Mouse (Mus musculus): Measurements from ENCODE around the gene Elk4. TPM values are rescaled to one million over a fixed set of nuclear protein-coding genes. Genes with fewer than 3 reads are reported as not detected.
A peak's percentile ranks its signal among the peaks of the same experiment; 100 is the strongest.

The Elk4 gene
- polyA plus RNA-seq, 1 experiment from 2014 or later = 23.0 TPM

- H3K4me2 ChIP-seq (replicated peaks) = no peak overlapping the region
- WGBS = 71% methylated on average over 3 of the region's 3 CpGs
Observed at GRCm38 (mm10) chr1:132054387-132054786, 47.0 kb downstream of the Elk4 start.

DNA sequence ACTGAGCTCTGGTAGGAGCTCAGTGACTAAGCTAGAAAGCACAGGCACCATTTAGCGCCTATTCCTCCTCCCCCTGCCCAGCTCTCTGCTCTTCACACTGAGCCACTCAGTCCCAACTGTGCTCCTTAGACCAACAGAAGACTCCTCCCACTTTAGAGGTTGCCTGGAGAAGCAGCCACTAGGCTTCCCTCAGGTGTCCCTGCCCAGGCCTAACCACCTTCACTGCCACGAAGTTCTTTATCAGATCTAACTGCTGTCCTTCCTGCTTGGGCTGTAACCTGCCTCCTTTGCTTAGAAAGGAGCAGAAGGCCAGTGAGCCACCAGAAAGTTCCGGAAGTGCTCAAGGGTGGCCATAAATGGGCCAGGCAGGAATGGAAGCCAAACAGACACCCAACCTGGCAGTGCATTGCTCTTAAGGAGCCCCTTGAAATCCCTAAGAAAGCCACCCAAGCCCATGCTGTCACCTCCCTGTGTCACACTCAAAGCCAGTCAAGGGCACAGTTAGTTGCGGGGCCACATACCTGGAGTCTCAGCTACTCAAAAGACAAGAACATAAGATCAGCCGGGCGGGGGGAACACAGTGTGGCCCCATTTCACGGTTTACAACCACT, 47.8 kb downstream of the Elk4 start:
- H3K9ac ChIP-seq = no peak overlapping the region
- H3K4me1 ChIP-seq = no peaks in the 10 kb centered on the region
- no peak for ATAC-seq (ENCODE audit: insufficient number of reproducible peaks, low FRiP score, low TSS enrichment, low read depth)
- H3K36me3 ChIP-seq = no peaks in the 10 kb centered on the region
- H3K9me3 ChIP-seq (replicated peaks) = no peaks in the 10 kb centered on the region
- H3K4me2 ChIP-seq (replicated peaks) = no peak overlapping the region
- H3K27ac ChIP-seq (replicated peaks) = no peak overlapping the region
- no peak overlapping the region for H3K4me3 ChIP-seq (replicated peaks)
- WGBS = 73% methylated on average over 7 of the region's 7 CpGs
- no peaks in the 10 kb centered on the region for H3K27me3 ChIP-seq

More at GRCm38 (mm10) chr1:132054387-132054786, 47.0 kb downstream of the Elk4 start:
- H3K27me3 ChIP-seq = no peaks in the 10 kb centered on the region
- H3K9me3 ChIP-seq (replicated peaks) = no peaks in the 10 kb centered on the region
- H3K9ac ChIP-seq = no peak overlapping the region
- H3K4me3 ChIP-seq (replicated peaks) = no peak overlapping the region
- no peaks in the 10 kb centered on the region for H3K36me3 ChIP-seq
- ATAC-seq (ENCODE audit: insufficient number of reproducible peaks, low FRiP score, low TSS enrichment, low read depth) = no peak
- H3K27ac ChIP-seq (replicated peaks) = no peak overlapping the region
- H3K4me1 ChIP-seq = no peaks in the 10 kb centered on the region

DNA sequence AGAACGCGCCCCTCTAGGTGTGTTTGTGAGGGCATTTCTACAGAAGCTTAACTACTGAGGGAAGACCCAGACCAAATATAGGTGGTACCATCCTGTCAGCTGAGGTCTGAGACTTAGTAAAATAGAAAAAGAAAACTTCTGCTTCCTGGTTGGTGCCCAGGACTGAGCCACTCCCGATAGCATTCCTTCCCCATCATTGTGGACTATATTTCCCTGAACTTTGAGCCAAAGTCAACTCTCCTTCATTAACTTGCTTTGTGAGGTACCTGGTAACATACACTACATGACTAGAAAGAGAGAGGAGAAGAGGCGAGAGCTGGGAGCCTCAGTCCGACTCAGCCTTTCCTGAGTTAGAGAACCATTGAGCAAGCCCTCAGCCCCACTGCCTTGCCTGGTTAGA, 51.2 kb downstream of the Elk4 start:
- Histone ChIP-seq H3K4me1 (no peaks in the 10 kb centered on the region), H3K9ac (no peak overlapping the region), H3K9me3 (replicated peaks) (no peaks in the 10 kb centered on the region), H3K4me2 (replicated peaks) (no peak overlapping the region), H3K4me3 (replicated peaks) (no peak overlapping the region), H3K27me3 (no peaks in the 10 kb centered on the region), H3K27ac (replicated peaks) (no peak overlapping the region), H3K36me3 (no peaks in the 10 kb centered on the region)
- no peak for ATAC-seq (ENCODE audit: insufficient number of reproducible peaks, low FRiP score, low TSS enrichment, low read depth)
- WGBS = 91% methylated on average over 5 of the region's 5 CpGs

- Histone ChIP-seq H3K4me1 (no peaks in the 10 kb centered on the region), H3K4me3 (replicated peaks) (no peak overlapping the region), H3K9me3 (replicated peaks) (no peaks in the 10 kb centered on the region), H3K4me2 (replicated peaks) (no peak overlapping the region), H3K36me3 (no peaks in the 10 kb centered on the region), H3K9ac (no peak overlapping the region), H3K27me3 (no peaks in the 10 kb centered on the region), H3K27ac (replicated peaks) (no peak overlapping the region)
- 68% methylated on average over 7 of the region's 7 CpGs for WGBS
- no peak for ATAC-seq (ENCODE audit: insufficient number of reproducible peaks, low FRiP score, low TSS enrichment, low read depth)
Observed at GRCm38 (mm10) chr1:132060036-132060769, 52.8 kb downstream of the Elk4 start.

GRCm38 (mm10) chr1:132061750-132062541, 54.5 kb downstream of the Elk4 start:
- H3K4me1 ChIP-seq = peaks cover 1% of the 10 kb centered on the region
- H3K4me2 ChIP-seq (replicated peaks) = no peak overlapping the region
- no peak overlapping the region for H3K4me3 ChIP-seq (replicated peaks)
- ATAC-seq (ENCODE audit: insufficient number of reproducible peaks, low FRiP score, low TSS enrichment, low read depth) = no peak
- peaks cover 13% of the 10 kb centered on the region for H3K27me3 ChIP-seq
- 71% methylated on average over 6 of the region's 6 CpGs for WGBS
- H3K9ac ChIP-seq = no peak overlapping the region
- no peak overlapping the region for H3K27ac ChIP-seq (replicated peaks)
- H3K36me3 ChIP-seq = no peaks in the 10 kb centered on the region
- H3K9me3 ChIP-seq (replicated peaks) = no peaks in the 10 kb centered on the region

GRCm38 (mm10) chr1:132063096-132063495, 55.7 kb downstream of the Elk4 start:
- H3K36me3 ChIP-seq = no peaks in the 10 kb centered on the region
- H3K4me3 ChIP-seq (replicated peaks) = no peak overlapping the region
- 82% methylated on average over 4 of the region's 4 CpGs for WGBS
- H3K9ac ChIP-seq = no peak overlapping the region
- peaks cover 23% of the 10 kb centered on the region for H3K27me3 ChIP-seq
- H3K9me3 ChIP-seq (replicated peaks) = no peaks in the 10 kb centered on the region
- peaks cover 13% of the 10 kb centered on the region for H3K4me1 ChIP-seq
- no peak overlapping the region for H3K27ac ChIP-seq (replicated peaks)
- H3K4me2 ChIP-seq (replicated peaks) = no peak overlapping the region
- no peak for ATAC-seq (ENCODE audit: insufficient number of reproducible peaks, low FRiP score, low TSS enrichment, low read depth)

DNA sequence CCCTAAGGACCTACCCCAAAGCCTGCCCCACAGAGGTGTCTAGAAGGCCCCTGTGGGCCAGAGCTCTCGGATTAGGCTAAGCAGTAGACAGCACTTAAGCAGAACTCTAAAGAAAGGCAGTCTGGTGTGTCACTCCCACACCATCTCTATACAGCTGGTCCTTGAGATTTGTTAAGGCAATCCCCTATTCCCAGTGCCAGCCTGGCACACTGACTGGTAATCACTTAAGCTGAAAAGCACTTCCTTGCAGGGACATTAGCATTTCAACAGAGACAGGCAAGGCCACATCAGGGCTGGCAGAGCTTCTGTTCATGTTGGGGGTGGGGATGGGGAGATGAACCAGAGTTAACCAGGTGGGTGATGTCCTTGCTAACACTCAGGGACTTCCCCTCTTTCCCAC, 57.6 kb downstream of the Elk4 start:
- no peak for ATAC-seq (ENCODE audit: insufficient number of reproducible peaks, low FRiP score, low TSS enrichment, low read depth)
- no peak overlapping the region for H3K4me3 ChIP-seq (replicated peaks)
- 57% methylated on average over 1 of the region's 1 CpGs for WGBS
- no peak overlapping the region for H3K4me2 ChIP-seq (replicated peaks)
- peaks cover 38% of the 10 kb centered on the region for H3K27me3 ChIP-seq
- no peaks in the 10 kb centered on the region for H3K9me3 ChIP-seq (replicated peaks)
- peaks cover 16% of the 10 kb centered on the region for H3K4me1 ChIP-seq
- no peaks in the 10 kb centered on the region for H3K36me3 ChIP-seq
- no peak overlapping the region for H3K9ac ChIP-seq
- no peak overlapping the region for H3K27ac ChIP-seq (replicated peaks)

- Histone ChIP-seq H3K4me1 (peaks cover 16% of the 10 kb centered on the region), H3K36me3 (no peaks in the 10 kb centered on the region), H3K27me3 (peaks cover 38% of the 10 kb centered on the region), H3K4me2 (replicated peaks) (no peak overlapping the region), H3K4me3 (replicated peaks) (no peak overlapping the region), H3K9me3 (replicated peaks) (no peaks in the 10 kb centered on the region), H3K27ac (replicated peaks) (no peak overlapping the region), H3K9ac (no peak overlapping the region)
- ATAC-seq (ENCODE audit: insufficient number of reproducible peaks, low FRiP score, low TSS enrichment, low read depth) = no peak
- 81% methylated on average over 8 of the region's 8 CpGs for WGBS
Observed at GRCm38 (mm10) chr1:132065475-132066172, 58.2 kb downstream of the Elk4 start.

GRCm38 (mm10) chr1:132067261-132068255, 60.2 kb downstream of the Elk4 start, which contains the start of gene Mfsd4a:
TSS of gene Mfsd4a (minus strand) at chr1:132068062.
- Histone ChIP-seq H3K4me1 (peaks cover 16% of the 10 kb centered on the region), H3K9me3 (replicated peaks) (no peaks in the 10 kb centered on the region), H3K27me3 (peaks cover 38% of the 10 kb centered on the region), H3K4me3 (replicated peaks) (peak within 1 kb of the TSS; percentile 52), H3K9ac (peak within 1 kb of the TSS; percentile 54), H3K36me3 (no peaks in the 10 kb centered on the region), H3K4me2 (replicated peaks) (peak within 1 kb of the TSS; percentile 96), H3K27ac (replicated peaks) (no peak within 1 kb of the TSS)
- WGBS = 2% methylated on average over 74 of the region's 80 CpGs
- peak; percentile 85 for ATAC-seq (ENCODE audit: insufficient number of reproducible peaks, low FRiP score, low TSS enrichment, low read depth)

DNA sequence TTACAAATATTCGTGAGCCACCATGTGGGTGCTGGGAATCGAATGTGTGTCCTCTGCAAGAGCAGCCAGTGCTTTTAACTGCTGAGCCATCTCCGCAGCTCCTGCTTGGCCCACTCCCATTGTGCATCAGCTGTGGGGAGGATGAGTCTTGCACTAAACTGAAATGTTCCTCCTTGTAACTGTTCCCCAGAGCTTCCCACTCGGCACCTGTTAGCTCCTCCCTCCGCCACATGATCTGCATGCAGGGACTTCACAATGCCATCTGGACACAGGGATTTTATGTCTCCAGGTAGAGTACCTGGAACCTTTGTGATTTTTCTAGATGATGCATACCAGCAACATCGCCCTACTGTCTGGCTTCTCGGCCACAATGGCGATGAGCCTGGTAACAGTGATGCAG, 62.0 kb downstream of the Elk4 start:
- no peak overlapping the region for H3K4me3 ChIP-seq (replicated peaks)
- peaks cover 16% of the 10 kb centered on the region for H3K4me1 ChIP-seq
- WGBS = 84% methylated on average over 8 of the region's 8 CpGs
- H3K27me3 ChIP-seq = peaks cover 38% of the 10 kb centered on the region
- H3K4me2 ChIP-seq (replicated peaks) = no peak overlapping the region
- H3K9me3 ChIP-seq (replicated peaks) = no peaks in the 10 kb centered on the region
- H3K9ac ChIP-seq = no peak overlapping the region
- H3K36me3 ChIP-seq = no peaks in the 10 kb centered on the region
- no peak for ATAC-seq (ENCODE audit: insufficient number of reproducible peaks, low FRiP score, low TSS enrichment, low read depth)
- no peak overlapping the region for H3K27ac ChIP-seq (replicated peaks)

Measured in embryonic facial prominence, embryonic 15.5 days (tissue).